Mouse (Mus musculus) intestine, embryonic 16.5 days (tissue): ENCODE data around the gene Slc25a34. TPM values are rescaled to one million over a fixed set of nuclear protein-coding genes. Genes with fewer than 3 reads are reported as not detected.
A peak's percentile ranks its signal among the peaks of the same experiment; 100 is the strongest.

Source experiments
- ATAC-seq: fragments of 200-750 bp; cut with Nextera tagmentation; 2 replicates; pipeline ENCODE4 v1.8.0; 2017; ENCODE audit warnings: moderate TSS enrichment, moderate library complexity
- H3K27ac ChIP-seq: fragments of 300-500 bp; sonication (generic); 2 replicates; pipeline ENCODE4 v1.5.1; 2014; ENCODE audit warnings: mild to moderate bottlenecking, low read length
- H3K27me3 ChIP-seq: fragments of 300-500 bp; sonication (generic); replicated peaks from 2 replicates; pipeline ENCODE4 v1.6.1; 2014; ENCODE audit warnings: low read length, control low read depth, mixed read lengths; ENCODE audit not compliant: control insufficient read depth, insufficient read depth
- H3K36me3 ChIP-seq: fragments of 300-500 bp; sonication (generic); 2 replicates; pipeline ENCODE4 v1.6.1; 2014; ENCODE audit warnings: low read length, control low read depth; ENCODE audit not compliant: control insufficient read depth, insufficient read depth
- H3K4me1 ChIP-seq: fragments of 300-500 bp; sonication (generic); 2 replicates; pipeline ENCODE4 v1.6.1; 2014; ENCODE audit warnings: low read length, control low read depth, mixed read lengths; ENCODE audit not compliant: control insufficient read depth, insufficient read depth
- H3K4me2 ChIP-seq: fragments of 300-500 bp; sonication (generic); 2 replicates; pipeline ENCODE4 v1.6.1; 2014; ENCODE audit warnings: low read depth, low read length, control low read depth
- H3K4me3 ChIP-seq: fragments of 300-500 bp; sonication (generic); 2 replicates; pipeline ENCODE4 v1.5.1; 2014; ENCODE audit warnings: mild to moderate bottlenecking, low read length
- H3K9ac ChIP-seq: fragments of 300-500 bp; sonication (generic); 2 replicates; pipeline ENCODE4 v1.6.1; 2014; ENCODE audit warnings: low read depth, low read length
- H3K9me3 ChIP-seq: fragments of 300-500 bp; sonication (generic); 2 replicates; pipeline ENCODE4 v1.6.1; 2016; ENCODE audit warnings: low read length, control low read depth; ENCODE audit not compliant: control insufficient read depth
- WGBS: fragments of 180-500 bp; shearing (Covaris S2); extraction: QIAGEN DNeasy Blood & Tissue Kit; methylation state at CpG from one replicate; pipeline ENCODE4 v1.1.7; 2014; 5-methylcytosine and 5-hydroxymethylcytosine counted together
- polyA plus RNA-seq: library from polyadenylated mRNA; unstranded; fragments of >200 nt; fragmentation: Nextera tagmentation; extraction: Ambion mirVana; gene quantifications from 2 replicates; pipeline ENCODE4 v1.2.1, GENCODE M21; 2015

Gene Slc25a34
- polyA plus RNA-seq, 1 experiment from 2014 or later: 7.4 TPM

- peaks cover 48% of the 10 kb centered on the region for H3K36me3 ChIP-seq
- no peaks in the 10 kb centered on the region for H3K9me3 ChIP-seq
- H3K27ac ChIP-seq: no peak overlapping the region
- H3K27me3 ChIP-seq: no peaks in the 10 kb centered on the region
- no peak overlapping the region for H3K4me2 ChIP-seq
- no peaks in the 10 kb centered on the region for H3K4me1 ChIP-seq
- no peak overlapping the region for H3K9ac ChIP-seq
- WGBS: 93% methylated on average over 21 of the region's 21 CpGs
- no peak overlapping the region for H3K4me3 ChIP-seq
- ATAC-seq: no peak
Measured at GRCm38 (mm10) chr4:141632111-141632873, 8.7 kb upstream of the Slc25a34 start.

- peaks cover 55% of the 10 kb centered on the region for H3K36me3 ChIP-seq
- no peaks in the 10 kb centered on the region for H3K27me3 ChIP-seq
- H3K4me3 ChIP-seq: no peak overlapping the region
- 94% methylated on average over 20 of the region's 20 CpGs for WGBS
- H3K9me3 ChIP-seq: no peaks in the 10 kb centered on the region
- ATAC-seq: no peak
- no peak overlapping the region for H3K27ac ChIP-seq
- no peak overlapping the region for H3K9ac ChIP-seq
- H3K4me2 ChIP-seq: no peak overlapping the region
- no peaks in the 10 kb centered on the region for H3K4me1 ChIP-seq
Measured at GRCm38 (mm10) chr4:141631250-141631649, 7.6 kb upstream of the Slc25a34 start.

GRCm38 (mm10) chr4:141630021-141630420, 6.4 kb upstream of the Slc25a34 start:
- no peak for ATAC-seq
- H3K9me3 ChIP-seq: no peaks in the 10 kb centered on the region
- H3K4me3 ChIP-seq: no peak overlapping the region
- no peaks in the 10 kb centered on the region for H3K27me3 ChIP-seq
- no peak overlapping the region for H3K27ac ChIP-seq
- no peak overlapping the region for H3K9ac ChIP-seq
- 91% methylated on average over 11 of the region's 11 CpGs for WGBS
- no peak overlapping the region for H3K4me2 ChIP-seq
- no peaks in the 10 kb centered on the region for H3K4me1 ChIP-seq
- H3K36me3 ChIP-seq: peaks cover 55% of the 10 kb centered on the region

- 76% methylated on average over 14 of the region's 14 CpGs for WGBS
- Histone ChIP-seq H3K4me2 (no peak overlapping the region), H3K4me3 (no peak overlapping the region), H3K36me3 (peaks cover 55% of the 10 kb centered on the region), H3K27me3 (no peaks in the 10 kb centered on the region), H3K4me1 (peaks cover 5% of the 10 kb centered on the region; the same call in 1 of the 2 replicates), H3K9me3 (no peaks in the 10 kb centered on the region), H3K27ac (no peak overlapping the region), H3K9ac (no peak overlapping the region)
- ATAC-seq: no peak
Measured at GRCm38 (mm10) chr4:141628661-141629060, 5.0 kb upstream of the Slc25a34 start.

GRCm38 (mm10) chr4:141627502-141627901, 3.9 kb upstream of the Slc25a34 start:
- H3K4me1 ChIP-seq: peaks cover 10% of the 10 kb centered on the region; the same call in 1 of the 2 replicates
- no peaks in the 10 kb centered on the region for H3K9me3 ChIP-seq
- H3K27me3 ChIP-seq: no peaks in the 10 kb centered on the region
- ATAC-seq: no peak
- H3K27ac ChIP-seq: no peak overlapping the region
- no peak overlapping the region for H3K9ac ChIP-seq
- H3K4me2 ChIP-seq: no peak overlapping the region
- no peak overlapping the region for H3K4me3 ChIP-seq
- peaks cover 53% of the 10 kb centered on the region for H3K36me3 ChIP-seq
- WGBS: 91% methylated on average over 5 of the region's 5 CpGs

GRCm38 (mm10) chr4:141625774-141626550, 2.3 kb upstream of the Slc25a34 start:
- no peaks in the 10 kb centered on the region for H3K9me3 ChIP-seq
- H3K27me3 ChIP-seq: no peaks in the 10 kb centered on the region
- no peak overlapping the region for H3K27ac ChIP-seq
- no peak overlapping the region for H3K4me2 ChIP-seq
- H3K36me3 ChIP-seq: peaks cover 38% of the 10 kb centered on the region
- H3K4me3 ChIP-seq: no peak overlapping the region
- 91% methylated on average over 16 of the region's 16 CpGs for WGBS
- no peak for ATAC-seq
- H3K4me1 ChIP-seq: peaks cover 10% of the 10 kb centered on the region; the same call in 1 of the 2 replicates
- no peak overlapping the region for H3K9ac ChIP-seq

GRCm38 (mm10) chr4:141624983-141625773, 1.6 kb upstream of the Slc25a34 start:
- Histone ChIP-seq H3K9ac (no peak overlapping the region), H3K36me3 (peaks cover 31% of the 10 kb centered on the region), H3K4me3 (no peak overlapping the region), H3K27me3 (no peaks in the 10 kb centered on the region), H3K4me1 (peaks cover 10% of the 10 kb centered on the region; the same call in 1 of the 2 replicates), H3K4me2 (no peak overlapping the region), H3K9me3 (no peaks in the 10 kb centered on the region), H3K27ac (no peak overlapping the region)
- ATAC-seq: no peak
- 73% methylated on average over 19 of the region's 19 CpGs for WGBS

GRCm38 (mm10) chr4:141624134-141624533, 513 bp upstream of the Slc25a34 start:
- Histone ChIP-seq H3K4me3 (no peak overlapping the region), H3K4me1 (peaks cover 10% of the 10 kb centered on the region; the same call in 1 of the 2 replicates), H3K9me3 (no peaks in the 10 kb centered on the region), H3K4me2 (no peak overlapping the region), H3K36me3 (peaks cover 21% of the 10 kb centered on the region), H3K27ac (peak overlapping the region; percentile 69), H3K9ac (no peak overlapping the region), H3K27me3 (no peaks in the 10 kb centered on the region)
- no peak for ATAC-seq
- WGBS: 91% methylated on average over 8 of the region's 8 CpGs

GRCm38 (mm10) chr4:141623037-141623436, 584 bp downstream of the Slc25a34 start:
- Histone ChIP-seq H3K36me3 (peaks cover 12% of the 10 kb centered on the region), H3K4me3 (peak overlapping the region; percentile 38), H3K9me3 (no peaks in the 10 kb centered on the region), H3K27ac (peak overlapping the region; percentile 69), H3K27me3 (no peaks in the 10 kb centered on the region), H3K4me2 (peak overlapping the region; percentile 37), H3K4me1 (peaks cover 18% of the 10 kb centered on the region), H3K9ac (peak overlapping the region; percentile 63)
- peak; percentile 41 for ATAC-seq
- 74% methylated on average over 11 of the region's 11 CpGs for WGBS
